Mouse (Mus musculus) midbrain, embryonic 16.5 days (tissue): ENCODE results near the gene Fto. TPM values are rescaled to one million over a fixed set of nuclear protein-coding genes. Genes with fewer than 3 reads are reported as not detected.
A peak's percentile ranks its signal among the peaks of the same experiment; 100 is the strongest.

Experiments used
- ATAC-seq: fragments of 200-750 bp; cut with Nextera tagmentation; 2 replicates; pipeline ENCODE4 v1.8.0; 2017; ENCODE audit warnings: moderate TSS enrichment
- H3K27ac ChIP-seq: fragments of 300-500 bp; sonication (generic); 2 replicates; pipeline ENCODE4 v1.5.1; 2014; ENCODE audit warnings: mild to moderate bottlenecking, low read length, mixed read lengths
- H3K27me3 ChIP-seq: fragments of 300-500 bp; sonication (generic); 2 replicates; pipeline ENCODE4 v1.6.1; 2014; ENCODE audit warnings: low read depth, low read length, mixed read lengths; ENCODE audit not compliant: control insufficient read depth, insufficient read depth
- H3K36me3 ChIP-seq: fragments of 300-500 bp; sonication (generic); 2 replicates; pipeline ENCODE4 v1.6.1; 2014; ENCODE audit warnings: mild to moderate bottlenecking, low read length, moderate library complexity, mixed read lengths; ENCODE audit not compliant: control insufficient read depth, insufficient read depth
- H3K4me1 ChIP-seq: fragments of 300-500 bp; sonication (generic); 2 replicates; pipeline ENCODE4 v1.6.1; 2014; ENCODE audit warnings: mild to moderate bottlenecking, low read length, mixed read lengths; ENCODE audit not compliant: control insufficient read depth, insufficient read depth
- H3K4me2 ChIP-seq: fragments of 300-500 bp; sonication (generic); 2 replicates; pipeline ENCODE4 v1.6.1; 2014; ENCODE audit warnings: mild to moderate bottlenecking, low read length, mixed read lengths
- H3K4me3 ChIP-seq: fragments of 300-500 bp; sonication (generic); 2 replicates; pipeline ENCODE4 v1.5.1; 2014; ENCODE audit warnings: low read depth, mild to moderate bottlenecking, low read length, moderate library complexity, mixed read lengths
- H3K9ac ChIP-seq: fragments of 300-500 bp; sonication (generic); 2 replicates; pipeline ENCODE4 v1.6.1; 2014; ENCODE audit warnings: low read depth, low read length, mixed read lengths
- H3K9me3 ChIP-seq: fragments of 300-500 bp; sonication (generic); replicated peaks from 2 replicates; pipeline ENCODE4 v1.6.1; 2014; ENCODE audit warnings: mild to moderate bottlenecking, low read length, mixed read lengths; ENCODE audit not compliant: control insufficient read depth, poor library complexity, severe bottlenecking
- WGBS: fragments of 180-500 bp; shearing (Covaris S2); extraction: QIAGEN DNeasy Blood & Tissue Kit; methylation state at CpG from one replicate; pipeline ENCODE4 v1.1.7; 2014; 5-methylcytosine and 5-hydroxymethylcytosine counted together
- polyA plus RNA-seq: library from polyadenylated mRNA; unstranded; fragments of >200 nt; fragmentation: Nextera tagmentation; extraction: Ambion mirVana; gene quantifications from 2 replicates; pipeline ENCODE4 v1.2.1, GENCODE M21; 2015

The Fto gene
- polyA plus RNA-seq, 1 experiment from 2014 or later: 177 TPM

DNA sequence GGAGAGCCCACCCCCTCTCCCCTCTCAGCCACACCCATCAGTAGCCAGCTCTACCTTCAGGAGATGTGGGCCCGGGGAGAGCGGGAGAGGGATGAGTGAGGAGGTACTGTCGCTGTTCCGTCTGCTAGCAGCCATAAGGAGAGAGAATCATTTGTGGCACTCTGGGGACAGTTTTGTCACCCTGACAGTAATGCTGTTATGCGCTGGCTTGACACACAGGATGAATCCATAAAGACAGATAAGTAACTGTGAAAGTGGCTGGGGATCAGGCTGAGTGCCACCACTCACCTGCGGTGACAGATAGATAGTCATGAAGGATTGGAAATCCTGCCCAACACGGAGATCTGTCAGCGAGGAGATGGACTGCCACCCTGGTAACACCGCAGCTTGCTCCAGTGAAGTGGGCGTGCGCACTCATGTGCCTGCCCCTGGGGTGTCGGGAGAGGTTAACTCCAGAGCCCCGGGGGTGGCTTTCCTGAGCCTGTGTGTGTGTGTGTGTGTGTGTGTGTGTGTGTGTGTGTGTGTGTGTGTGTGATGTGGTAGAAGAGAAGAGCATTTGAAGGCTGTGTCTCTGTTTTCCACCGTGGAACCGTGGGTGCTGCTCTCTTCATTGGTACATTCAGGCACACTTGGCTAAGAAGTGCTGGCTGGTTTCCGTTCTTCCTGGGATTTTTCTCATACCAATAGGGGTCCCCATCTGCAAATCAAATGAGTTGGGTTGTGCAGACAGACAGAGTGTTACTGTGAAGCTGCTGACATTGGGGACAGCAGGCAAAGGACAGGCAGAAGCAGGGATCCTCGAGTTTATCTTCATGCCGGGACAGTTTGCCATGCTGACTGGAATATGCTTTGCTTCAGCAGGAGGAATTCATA lies 312.6 kb downstream of the Fto start:
- H3K9me3 ChIP-seq: no peaks in the 10 kb centered on the region
- no peak overlapping the region for H3K4me3 ChIP-seq
- no peaks in the 10 kb centered on the region for H3K36me3 ChIP-seq
- H3K4me1 ChIP-seq: peaks cover 38% of the 10 kb centered on the region
- 24% methylated on average over 18 of the region's 18 CpGs for WGBS
- peak overlapping the region; percentile 28; the same call in 1 of the 2 replicates for H3K27ac ChIP-seq
- 0 out of 2 replicates have a peak overlapping the region, but pooled peaks have one; percentile 28 for H3K9ac ChIP-seq
- no peak for ATAC-seq
- peaks cover 3% of the 10 kb centered on the region; the same call in 1 of the 2 replicates for H3K27me3 ChIP-seq
- no peak overlapping the region; the same call in 1 of the 2 replicates for H3K4me2 ChIP-seq

DNA sequence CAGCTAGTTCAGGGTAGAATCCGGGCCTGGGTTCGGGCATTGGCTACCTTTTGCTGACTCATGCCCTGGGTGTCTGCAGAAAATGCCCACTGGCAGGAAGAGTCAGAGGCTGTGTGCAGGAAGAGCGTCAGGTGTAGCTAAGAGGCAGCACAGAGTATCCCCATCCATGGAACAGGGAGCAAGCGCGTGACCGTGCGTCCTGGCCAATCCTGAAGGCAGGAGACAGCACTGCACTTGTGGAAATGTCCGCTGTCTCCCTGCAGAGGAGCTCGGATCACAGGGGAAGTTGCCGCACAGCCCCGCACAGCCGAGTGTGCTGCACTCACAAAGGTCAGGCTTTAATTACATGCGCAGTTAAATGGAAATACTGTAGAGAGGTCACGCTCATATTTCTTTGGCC lies 316.3 kb downstream of the Fto start:
- Histone ChIP-seq H3K27me3 (peaks cover 3% of the 10 kb centered on the region; the same call in 1 of the 2 replicates), H3K9ac (0 out of 2 replicates have a peak overlapping the region, but pooled peaks have one; percentile 34), H3K4me3 (no peak overlapping the region), H3K4me1 (peaks cover 32% of the 10 kb centered on the region), H3K27ac (0 out of 2 replicates have a peak overlapping the region, but pooled peaks have one; percentile 8), H3K36me3 (no peaks in the 10 kb centered on the region), H3K4me2 (peak overlapping the region; percentile 32), H3K9me3 (no peaks in the 10 kb centered on the region)
- 19% methylated on average over 14 of the region's 14 CpGs for WGBS
- ATAC-seq: peak; percentile 47

DNA sequence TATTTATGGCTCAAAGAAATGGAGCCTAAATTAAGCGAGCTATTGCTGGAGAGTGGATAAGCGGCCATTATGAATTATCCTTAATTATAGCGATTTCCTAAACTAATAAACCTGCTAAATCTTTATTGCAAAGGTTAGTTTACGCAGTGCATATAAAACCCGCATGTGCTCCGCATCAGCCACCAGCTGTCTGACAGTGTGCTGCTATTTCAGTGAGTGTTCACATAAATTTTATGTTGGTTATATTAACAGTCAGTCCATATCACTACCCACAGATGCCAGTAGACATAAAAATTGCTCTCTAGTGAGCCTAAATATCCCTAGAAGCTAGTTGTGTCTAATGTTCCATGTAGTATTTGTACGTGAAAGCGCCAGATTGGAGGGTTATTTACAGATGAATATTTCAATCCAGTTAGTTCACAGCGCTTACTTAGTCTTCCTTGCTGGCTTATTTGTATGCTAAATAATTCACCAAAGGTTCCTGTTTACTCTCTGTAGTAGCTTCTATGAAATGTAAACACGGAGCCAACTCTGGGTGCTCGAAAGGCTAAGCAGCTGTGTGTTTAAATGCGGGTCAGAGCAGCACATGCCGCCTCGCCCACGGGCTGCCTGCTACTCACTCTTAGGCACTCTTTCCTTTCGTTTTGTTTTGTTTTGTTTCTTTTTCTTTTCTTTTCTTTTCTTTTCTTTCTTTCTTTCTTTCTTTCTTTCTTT lies 317.2 kb downstream of the Fto start:
- Histone ChIP-seq H3K4me2 (no peak overlapping the region), H3K36me3 (no peaks in the 10 kb centered on the region), H3K27ac (no peak overlapping the region)

DNA sequence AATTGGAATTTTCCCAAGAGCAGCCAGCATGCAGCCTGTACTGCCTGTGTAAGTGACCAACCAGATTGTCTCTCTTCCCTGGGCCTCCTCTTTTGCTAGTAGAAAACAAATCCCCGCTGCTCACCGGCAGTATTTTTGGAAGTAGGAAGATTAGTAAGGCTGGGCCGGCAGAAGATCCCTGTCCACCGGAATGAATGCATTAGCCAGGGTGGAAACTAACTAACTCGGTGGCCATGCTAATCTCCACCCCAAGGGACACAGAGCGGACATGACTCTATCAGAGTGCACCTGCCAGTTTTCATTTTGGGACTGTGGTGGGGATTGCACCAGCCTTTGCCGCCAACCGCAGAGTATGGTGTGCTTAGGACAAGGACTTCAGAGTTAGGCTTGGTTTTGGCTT lies 319.1 kb downstream of the Fto start:
- no peak for ATAC-seq
- Histone ChIP-seq H3K9ac (no peak overlapping the region), H3K4me1 (peaks cover 24% of the 10 kb centered on the region), H3K36me3 (no peaks in the 10 kb centered on the region), H3K27me3 (peaks cover 3% of the 10 kb centered on the region; the same call in 1 of the 2 replicates), H3K4me3 (no peak overlapping the region), H3K27ac (no peak overlapping the region), H3K9me3 (no peaks in the 10 kb centered on the region), H3K4me2 (no peak overlapping the region)
- 50% methylated on average over 8 of the region's 8 CpGs for WGBS

More for the DNA sequence above, 317.2 kb downstream of the Fto start:
- H3K9me3 ChIP-seq: no peaks in the 10 kb centered on the region
- WGBS: 50% methylated on average over 16 of the region's 16 CpGs
- no peak overlapping the region for H3K9ac ChIP-seq
- no peak for ATAC-seq
- peaks cover 3% of the 10 kb centered on the region; the same call in 1 of the 2 replicates for H3K27me3 ChIP-seq
- H3K4me1 ChIP-seq: peaks cover 28% of the 10 kb centered on the region
- no peak overlapping the region for H3K4me3 ChIP-seq

DNA sequence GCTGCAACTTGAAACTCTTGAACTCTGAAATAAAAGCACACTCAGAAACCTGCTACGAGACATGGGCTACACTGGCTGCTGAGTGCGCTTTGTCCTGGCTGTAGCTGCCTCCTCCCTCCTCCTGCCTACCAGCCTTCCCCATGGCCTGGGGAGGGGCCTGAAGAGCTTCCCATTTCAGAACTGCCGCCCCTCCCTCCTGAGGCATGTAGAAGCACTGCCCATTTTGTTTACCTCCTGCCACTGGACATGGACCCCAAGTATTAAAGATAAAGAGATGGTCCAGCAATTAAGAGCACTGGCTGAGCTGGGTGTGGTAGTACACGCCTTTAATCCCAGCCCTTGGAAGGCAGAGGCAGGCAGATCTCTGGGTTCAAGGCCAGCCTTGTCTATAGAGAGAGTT lies 322.1 kb downstream of the Fto start:
- WGBS: 85% methylated on average over 4 of the region's 4 CpGs

DNA sequence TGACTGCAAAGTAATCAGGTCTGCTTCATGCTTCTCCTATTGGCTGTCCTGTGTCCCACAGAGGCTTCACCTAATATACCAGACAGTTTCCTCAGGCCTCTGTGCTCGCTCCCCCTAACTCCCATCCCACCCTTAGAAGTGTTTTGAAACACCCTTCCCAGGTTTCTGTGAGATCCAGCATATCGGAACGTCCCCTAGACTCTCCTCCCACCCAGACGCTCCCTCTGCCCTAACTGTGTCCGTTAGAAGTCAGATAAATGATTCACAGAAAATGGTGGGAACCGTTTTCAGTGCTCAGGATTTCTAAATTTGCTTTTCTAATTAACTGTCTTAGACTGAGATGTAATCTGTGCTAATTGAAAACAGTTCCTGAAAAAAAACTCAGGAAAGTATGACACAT lies 323.6 kb downstream of the Fto start:
- H3K9ac ChIP-seq: no peak overlapping the region
- H3K27ac ChIP-seq: no peak overlapping the region
- H3K4me1 ChIP-seq: peaks cover 19% of the 10 kb centered on the region
- no peaks in the 10 kb centered on the region for H3K27me3 ChIP-seq
- H3K36me3 ChIP-seq: no peaks in the 10 kb centered on the region
- WGBS: 77% methylated on average over 6 of the region's 6 CpGs
- H3K9me3 ChIP-seq: no peaks in the 10 kb centered on the region
- no peak overlapping the region for H3K4me3 ChIP-seq
- no peak overlapping the region for H3K4me2 ChIP-seq
- no peak for ATAC-seq

More for the DNA sequence above, 322.1 kb downstream of the Fto start:
- H3K4me1 ChIP-seq: peaks cover 27% of the 10 kb centered on the region
- H3K4me3 ChIP-seq: no peak overlapping the region
- ATAC-seq: no peak
- H3K36me3 ChIP-seq: no peaks in the 10 kb centered on the region
- no peaks in the 10 kb centered on the region for H3K9me3 ChIP-seq
- H3K9ac ChIP-seq: no peak overlapping the region
- H3K27ac ChIP-seq: no peak overlapping the region
- no peak overlapping the region for H3K4me2 ChIP-seq
- H3K27me3 ChIP-seq: no peaks in the 10 kb centered on the region

DNA sequence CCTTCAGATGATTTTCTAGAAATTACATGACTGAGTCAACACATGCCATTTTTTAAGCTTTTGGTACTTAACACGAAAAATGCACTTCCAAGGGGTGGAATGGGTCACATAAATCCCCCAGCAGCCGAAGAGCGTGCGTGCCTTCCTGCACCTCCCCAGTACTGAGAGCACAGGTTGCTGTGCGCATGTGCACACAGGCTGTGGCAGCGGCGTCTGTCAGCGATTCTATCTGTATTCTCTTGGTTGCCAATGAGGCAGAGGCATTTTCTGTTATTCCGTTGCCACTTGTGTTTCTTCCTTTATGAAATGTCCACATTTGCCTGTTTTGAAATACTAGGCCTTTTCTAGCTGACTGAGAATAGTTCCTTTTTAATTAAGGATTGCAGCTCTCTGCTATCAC lies 324.4 kb downstream of the Fto start:
- Histone ChIP-seq H3K4me3 (no peak overlapping the region), H3K9me3 (no peaks in the 10 kb centered on the region), H3K27me3 (no peaks in the 10 kb centered on the region), H3K36me3 (no peaks in the 10 kb centered on the region), H3K27ac (no peak overlapping the region), H3K4me1 (peaks cover 16% of the 10 kb centered on the region), H3K9ac (no peak overlapping the region), H3K4me2 (no peak overlapping the region)
- no peak for ATAC-seq
- 67% methylated on average over 9 of the region's 9 CpGs for WGBS

DNA sequence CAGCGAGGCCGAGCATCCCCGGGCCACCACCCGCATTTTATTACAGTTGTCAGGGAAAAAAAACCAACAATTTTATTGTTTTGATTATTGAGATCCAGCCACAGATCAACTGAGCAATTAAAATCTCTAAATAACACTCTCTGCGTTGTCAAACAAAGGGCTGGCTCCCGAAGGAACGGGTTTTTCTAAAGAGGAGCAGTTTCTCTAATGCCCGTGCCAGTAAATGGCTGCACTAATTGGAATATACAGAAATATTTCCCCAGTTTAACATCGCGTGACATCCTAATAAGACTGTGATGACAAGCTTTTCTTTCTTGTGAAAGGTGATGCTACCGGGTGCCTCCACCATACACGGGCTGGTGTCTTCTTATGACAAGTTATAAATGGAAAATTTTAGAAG lies 324.9 kb downstream of the Fto start:
- no peak overlapping the region for H3K27ac ChIP-seq

DNA sequence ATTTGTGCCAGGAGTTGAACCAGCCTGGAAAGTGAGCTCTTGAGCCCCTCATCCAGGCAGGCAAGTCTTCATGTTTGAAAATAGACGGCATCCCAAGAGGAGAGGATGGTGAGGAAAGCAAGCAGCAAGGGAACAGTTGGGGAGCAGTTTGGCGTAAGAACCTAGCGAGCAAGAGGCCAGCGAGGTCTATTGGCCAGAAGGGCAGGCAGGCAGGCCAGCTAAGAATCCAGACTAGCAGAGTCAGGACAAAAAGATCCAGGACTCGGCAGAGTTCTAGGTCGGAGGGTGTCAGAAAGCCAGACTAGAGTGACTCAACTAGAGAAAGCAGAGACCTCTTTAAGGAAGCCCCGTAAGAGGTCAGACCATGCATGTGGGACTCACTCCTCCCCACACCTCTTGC lies 327.1 kb downstream of the Fto start:
- H3K4me2 ChIP-seq: no peak overlapping the region
- ATAC-seq: no peak
- 74% methylated on average over 7 of the region's 7 CpGs for WGBS
- no peak overlapping the region for H3K4me3 ChIP-seq
- peaks cover 19% of the 10 kb centered on the region for H3K4me1 ChIP-seq
- no peaks in the 10 kb centered on the region for H3K36me3 ChIP-seq
- no peak overlapping the region for H3K9ac ChIP-seq
- H3K9me3 ChIP-seq: no peaks in the 10 kb centered on the region
- no peaks in the 10 kb centered on the region for H3K27me3 ChIP-seq
- H3K27ac ChIP-seq: no peak overlapping the region

More for the DNA sequence above, 324.9 kb downstream of the Fto start:
- H3K4me3 ChIP-seq: no peak overlapping the region
- no peak overlapping the region for H3K9ac ChIP-seq
- H3K9me3 ChIP-seq: no peaks in the 10 kb centered on the region
- peaks cover 16% of the 10 kb centered on the region for H3K4me1 ChIP-seq
- H3K4me2 ChIP-seq: no peak overlapping the region
- 41% methylated on average over 12 of the region's 12 CpGs for WGBS
- H3K27me3 ChIP-seq: no peaks in the 10 kb centered on the region
- ATAC-seq: no peak
- H3K36me3 ChIP-seq: no peaks in the 10 kb centered on the region
